20 mouse cellular contexts compared by ENCODE assay signal in the genomic region with DNA sequence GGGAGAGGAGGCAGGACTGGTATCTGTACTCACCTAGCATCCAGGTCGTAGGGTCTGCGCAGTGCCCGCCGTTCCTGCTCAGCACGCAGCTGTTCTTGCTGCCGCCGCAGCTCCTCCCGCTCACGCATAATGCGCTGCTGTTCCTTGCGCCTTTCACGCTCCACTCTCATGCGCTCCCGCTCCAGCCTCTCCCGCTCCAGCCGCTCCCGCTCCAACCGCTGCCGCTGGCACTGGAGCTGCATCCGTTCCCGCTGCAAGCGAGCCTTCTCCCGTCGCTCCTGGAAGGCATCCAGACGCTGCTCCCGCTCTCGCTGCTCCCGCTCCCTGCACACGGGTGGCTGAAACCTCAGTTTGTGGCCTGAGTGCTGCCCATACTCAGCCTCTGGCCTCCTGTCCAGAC. TPM values are rescaled to one million over a fixed set of nuclear protein-coding genes. Genes with fewer than 3 reads are reported as not detected.
A peak's percentile ranks its signal among the peaks of the same experiment; 100 is the strongest.
DNase-seq lines count a peak whose midpoint lies in the region; ATAC-seq and TF ChIP-seq lines count a peak whose summit lies in the region.
"Had no signal": no experiment of that assay in that cellular context is flagged by ENCODE, and none has a peak within 500 bp of the region (broad histone marks: within the 10 kb centered on the region; RNA-seq: fewer than 3 reads in every experiment).

No protein-coding gene starts in this region.

- H3K9me3 ChIP-seq in forebrain, postnatal 0 days (ENCODE audit: low read length) = no peaks in the 10 kb centered on the region
- no peaks in the 10 kb centered on the region for H3K9me3 ChIP-seq in forebrain, embryonic 12.5 days
- H3K9me3 ChIP-seq: embryonic facial prominence, embryonic 13.5 days; G1E; heart, embryonic 13.5 days; hindbrain, embryonic 15.5 days had no signal

- TF ChIP-seq CTCF in forebrain, postnatal 0 days (IDR thresholded peaks at IDR 0.05; ENCODE audit: low read depth) = no peak
- no peak for TF ChIP-seq CTCF in brain, embryonic 14.5 days (IDR thresholded peaks at IDR 0.05; ENCODE audit: borderline replicate concordance, extremely low read depth, insufficient read depth, insufficient read length)

- peaks cover 93% of the 10 kb centered on the region for H3K36me3 ChIP-seq in forebrain, postnatal 0 days (ENCODE audit: insufficient read depth)
- peaks cover 98% of the 10 kb centered on the region for H3K36me3 ChIP-seq in forebrain, embryonic 12.5 days (replicated peaks)

- WGBS in forebrain, postnatal 0 days = 88% methylated on average over 29 of the region's 29 CpGs
- 96% methylated on average over 29 of the region's 29 CpGs for WGBS in forebrain, embryonic 12.5 days

- TF ChIP-seq POLR2A in brain, embryonic 14.5 days (IDR thresholded peaks at IDR 0.05; ENCODE audit: borderline replicate concordance, extremely low read depth, insufficient read depth, insufficient read length, poor library complexity, severe bottlenecking) = no peak

- DNase-seq in forebrain, postnatal 0 days = no peak
- peak; percentile 65 for DNase-seq in testis, postnatal 10 days (ENCODE audit: low spot score)
- DNase-seq in testis, postnatal 14 days (ENCODE audit: low spot score) = no peak
- peak; percentile 61 for DNase-seq in brain, embryonic 14.5 days (ENCODE audit: low read depth)
- DNase-seq in kidney, postnatal 25 days = no peak
- DNase-seq: adrenal gland, postnatal 25 days; cerebellum, adult 11 months; cerebellum, adult 9-10 months; cerebellum, postnatal 36 days; gastrocnemius, postnatal 36 days; heart, adult 11 months; heart, postnatal 36 days had no signal

- no peaks in the 10 kb centered on the region for H3K4me1 ChIP-seq in forebrain, postnatal 0 days (ENCODE audit: insufficient read depth)
- H3K4me1 ChIP-seq in forebrain, embryonic 12.5 days = no peaks in the 10 kb centered on the region
- H3K4me1 ChIP-seq: embryonic facial prominence, embryonic 13.5 days; heart, embryonic 13.5 days; hindbrain, embryonic 15.5 days had no signal

- no peak overlapping the region for H3K4me2 ChIP-seq in forebrain, postnatal 0 days (ENCODE audit: low read depth)
- H3K4me2 ChIP-seq in forebrain, embryonic 12.5 days = no peak overlapping the region
- H3K4me2 ChIP-seq: embryonic facial prominence, embryonic 13.5 days; heart, embryonic 13.5 days; hindbrain, embryonic 15.5 days had no signal

- H3K27me3 ChIP-seq in forebrain, postnatal 0 days (ENCODE audit: insufficient read depth, low read length) = no peaks in the 10 kb centered on the region
- no peaks in the 10 kb centered on the region for H3K27me3 ChIP-seq in forebrain, embryonic 12.5 days
- H3K27me3 ChIP-seq: CH12.LX; embryonic facial prominence, embryonic 13.5 days; heart, embryonic 13.5 days; hindbrain, embryonic 15.5 days had no signal

- ATAC-seq in forebrain, postnatal 0 days = 0 out of 2 replicates have a peak, but pooled peaks have one; percentile 2
- ATAC-seq in forebrain, embryonic 12.5 days (ENCODE audit: low FRiP score) = no peak
- ATAC-seq: activated CD4-positive, CD25-positive, alpha-beta regulatory T cell, adult 4 months; forebrain, embryonic 14.5 days had no signal

- H3K4me3 ChIP-seq in forebrain, postnatal 0 days (ENCODE audit: low read depth, low read length) = no peak overlapping the region
- H3K4me3 ChIP-seq in forebrain, embryonic 12.5 days (replicated peaks) = no peak overlapping the region
- H3K4me3 ChIP-seq: embryonic facial prominence, embryonic 13.5 days; heart, embryonic 13.5 days; hindbrain, embryonic 15.5 days had no signal

- no peak overlapping the region for H3K27ac ChIP-seq in forebrain, postnatal 0 days (ENCODE audit: low read depth, low read length)
- H3K27ac ChIP-seq in forebrain, embryonic 12.5 days = no peak overlapping the region
- H3K27ac ChIP-seq: embryonic facial prominence, embryonic 13.5 days; heart, embryonic 13.5 days; hindbrain, embryonic 15.5 days had no signal

- no peak overlapping the region for H3K9ac ChIP-seq in forebrain, postnatal 0 days
- H3K9ac ChIP-seq in forebrain, embryonic 12.5 days = no peak overlapping the region
- H3K9ac ChIP-seq: embryonic facial prominence, embryonic 13.5 days; heart, embryonic 13.5 days; hindbrain, embryonic 15.5 days had no signal

RNA-seq across cellular contexts. Expression of gene Gm20219, which starts 12.1 kb away (rescaled TPM):
- 0.33 TPM in 1 of 2 replicates, not detected in the other for total RNA-seq in forebrain, postnatal 0 days (2014; rRNA removed)
- 0.29 and 0.40 TPM in 2 replicates for polyA plus RNA-seq in forebrain, postnatal 0 days (2015; fragmentation: Nextera tagmentation; extraction: Ambion mirVana)
- polyA plus RNA-seq in forebrain, embryonic 12.5 days (2016; fragmentation: Nextera tagmentation; extraction: Ambion mirVana) = 0.87 and 1.4 TPM in 2 replicates
- polyA plus RNA-seq in brain, embryonic 14.5 days (2012; rRNA removed) = 2.9 and 3.1 TPM in 2 replicates

RNA-seq across cellular contexts. Expression of gene Safb2, which starts 18.1 kb away (rescaled TPM):
- 27.2 and 35.1 TPM in 2 replicates for total RNA-seq in forebrain, postnatal 0 days (2014; rRNA removed)
- 25.0 and 36.7 TPM in 2 replicates for polyA plus RNA-seq in forebrain, postnatal 0 days (2015; fragmentation: Nextera tagmentation; extraction: Ambion mirVana)
- 100 and 104 TPM in 2 replicates for polyA plus RNA-seq in forebrain, embryonic 12.5 days (2016; fragmentation: Nextera tagmentation; extraction: Ambion mirVana)
- polyA plus RNA-seq in brain, embryonic 14.5 days (2012; rRNA removed) = 53.9 and 127 TPM in 2 replicates

RNA-seq across cellular contexts. Expression of gene Safb, which starts 18.3 kb away (rescaled TPM):
- 56.0 and 71.7 TPM in 2 replicates for total RNA-seq in forebrain, postnatal 0 days (2014; rRNA removed)
- polyA plus RNA-seq in forebrain, postnatal 0 days (2015; fragmentation: Nextera tagmentation; extraction: Ambion mirVana) = 61.8 and 82.8 TPM in 2 replicates
- polyA plus RNA-seq in forebrain, embryonic 12.5 days (2016; fragmentation: Nextera tagmentation; extraction: Ambion mirVana) = 180 and 187 TPM in 2 replicates
- polyA plus RNA-seq in brain, embryonic 14.5 days (2012; rRNA removed) = 117 and 173 TPM in 2 replicates

RNA-seq across cellular contexts. Expression of gene 2410015M20Rik, which starts 43.3 kb away (rescaled TPM):
- 66.0 and 124 TPM in 2 replicates for total RNA-seq in forebrain, postnatal 0 days (2014; rRNA removed)
- 208 and 263 TPM in 2 replicates for polyA plus RNA-seq in forebrain, postnatal 0 days (2015; fragmentation: Nextera tagmentation; extraction: Ambion mirVana)
- 170 and 173 TPM in 2 replicates for polyA plus RNA-seq in forebrain, embryonic 12.5 days (2016; fragmentation: Nextera tagmentation; extraction: Ambion mirVana)
- 101 and 119 TPM in 2 replicates for polyA plus RNA-seq in brain, embryonic 14.5 days (2012; rRNA removed)

RNA-seq across cellular contexts. Expression of gene Rpl36, which starts 46.9 kb away (rescaled TPM):
- 807 and 1,399 TPM in 2 replicates for total RNA-seq in forebrain, postnatal 0 days (2014; rRNA removed)
- polyA plus RNA-seq in forebrain, postnatal 0 days (2015; fragmentation: Nextera tagmentation; extraction: Ambion mirVana) = 1,145 and 1,575 TPM in 2 replicates
- 1,181 and 1,289 TPM in 2 replicates for polyA plus RNA-seq in forebrain, embryonic 12.5 days (2016; fragmentation: Nextera tagmentation; extraction: Ambion mirVana)
- 1,808 and 2,187 TPM in 2 replicates for polyA plus RNA-seq in brain, embryonic 14.5 days (2012; rRNA removed)

Comparison
In these comparisons a context has a peak if more than half of its experiments do, and no peak if none do; other contexts are left out.
1. DNase-seq: peak in testis, postnatal 10 days (single experiment) and brain, embryonic 14.5 days (single experiment); none in forebrain, postnatal 0 days (single experiment), testis, postnatal 14 days (single experiment) and kidney, postnatal 25 days (0 of 2).